Mouse (Mus musculus) bone marrow, adult 2 months (tissue): ENCODE measurements around the gene Lyg1.

ENCODE experiments used
- CTCF ChIP-seq: fragments of 200-500 bp; IDR thresholded peaks from 2 replicates; pipeline ENCODE4 v1.5.1; 2011; ENCODE audit warnings: low read length, control low read depth; ENCODE audit not compliant: control insufficient read depth, insufficient read depth
- POLR2A ChIP-seq: fragments of 200-500 bp; IDR thresholded peaks from 2 replicates; pipeline ENCODE4 v1.6.1; 2011; ENCODE audit warnings: low read depth, mild to moderate bottlenecking, control low read depth, low read length, borderline replicate concordance; ENCODE audit not compliant: control insufficient read depth

GRCm38 (mm10) chr1:38000844-38001243 is 43.3 kb upstream of the Lyg1 start:
- TF ChIP-seq CTCF (no peak), POLR2A (no peak)
